Mouse (Mus musculus): ENCODE measurements around the gene Nqo1.

DNA sequence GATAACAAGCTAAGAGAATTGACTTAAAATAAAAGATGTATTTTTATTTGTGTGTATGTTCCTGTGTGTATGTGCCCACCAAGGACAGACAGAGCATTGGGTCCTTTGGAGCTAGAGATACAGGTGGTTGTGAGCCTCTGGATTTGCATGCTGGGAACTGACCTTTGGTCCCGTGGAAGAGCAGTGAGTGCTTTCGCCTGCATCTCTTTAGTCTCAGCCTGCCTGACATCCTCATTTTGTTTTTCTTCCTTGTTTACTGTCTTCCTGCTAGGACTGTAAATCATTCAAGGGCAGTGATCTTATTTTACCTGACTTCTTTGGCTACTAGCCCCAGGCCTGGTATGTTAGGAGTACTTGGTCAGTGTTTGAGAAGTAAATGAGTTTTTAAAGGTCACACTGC lies 34.7 kb upstream of the Nqo1 start:
- TF ChIP-seq POLR2A (IDR thresholded peaks at IDR 0.05; ENCODE audit: borderline replicate concordance, extremely low read depth, insufficient read depth, insufficient read length, poor library complexity, severe bottlenecking) (no peak), CTCF (IDR thresholded peaks at IDR 0.05; ENCODE audit: borderline replicate concordance, extremely low read depth, insufficient read depth, insufficient read length) (no peak)

All from brain, embryonic 14.5 days (tissue).